Mouse (Mus musculus) bone marrow, adult 2 months (tissue): ENCODE results near the gene Mrps35.
A peak's percentile ranks its signal among the peaks of the same experiment; 100 is the strongest.

Experiments
- CTCF ChIP-seq: fragments of 200-500 bp; IDR thresholded peaks from 2 replicates; pipeline ENCODE4 v1.5.1; 2011; ENCODE audit warnings: low read length, control low read depth; ENCODE audit not compliant: control insufficient read depth, insufficient read depth
- POLR2A ChIP-seq: fragments of 200-500 bp; IDR thresholded peaks from 2 replicates; pipeline ENCODE4 v1.6.1; 2011; ENCODE audit warnings: low read depth, mild to moderate bottlenecking, control low read depth, low read length, borderline replicate concordance; ENCODE audit not compliant: control insufficient read depth

- TF ChIP-seq CTCF: 0 out of 2 replicates have a peak, but pooled peaks have one; percentile 18
- peak; percentile 27; the same call in 1 of the 2 replicates for TF ChIP-seq POLR2A
Observed at GRCm38 (mm10) chr6:147099458-147100277, 57.1 kb downstream of the Mrps35 start.
